Comparison of ENCODE assay signal across 16 mouse cellular contexts in genomic region chr8:91407880-91408279, GRCm38 (mm10).
"Had no signal": no experiment of that assay in that cellular context is flagged by ENCODE, and none has a peak within 500 bp of the region (broad histone marks: within the 10 kb centered on the region; RNA-seq: fewer than 3 reads in every experiment).

No protein-coding gene starts in this region.

- H3K27me3 ChIP-seq: neural tube, embryonic 15.5 days had no signal

- H3K4me2 ChIP-seq: limb, embryonic 15.5 days; lung, embryonic 14.5 days; neural tube, embryonic 15.5 days had no signal

- H3K9ac ChIP-seq: limb, embryonic 15.5 days; lung, embryonic 14.5 days; neural tube, embryonic 15.5 days had no signal

- H3K4me3 ChIP-seq: limb, embryonic 15.5 days; midbrain, embryonic 10.5 days; myocyte; neural tube, embryonic 15.5 days had no signal

- H3K27ac ChIP-seq: kidney, postnatal 0 days; midbrain, embryonic 10.5 days; neural tube, embryonic 15.5 days; stomach, postnatal 0 days had no signal

- DNase-seq: layer of hippocampus, adult 9-11 months; layer of hippocampus, postnatal 36 days; lung, embryonic 14.5 days; lung, postnatal 10 days; lung, postnatal 4 days; midbrain, embryonic 14.5 days; right cerebral cortex, adult 18-20 months; right cerebral cortex, postnatal 25 days; thymus, adult 2 months; thymus, postnatal 25 days had no signal

- H3K9me3 ChIP-seq: limb, embryonic 15.5 days; midbrain, embryonic 10.5 days; neural tube, embryonic 15.5 days had no signal
